Mouse (Mus musculus): ENCODE measurements at regions not wholly inside any gene's neighbourhood (a gene's known extent, or its start where the extent isn't known, plus 50 kb on each side); places are given as distances from the start of the nearest gene placed in this dataset.

GRCm38 (mm10) chr11:63326864-63327263 is 198.1 kb downstream of the Pmp22 start:
- TF ChIP-seq CTCF (IDR thresholded peaks at IDR 0.05; ENCODE audit: borderline replicate concordance, extremely low read depth, insufficient read depth, insufficient read length) (no peak), POLR2A (IDR thresholded peaks at IDR 0.05; ENCODE audit: borderline replicate concordance, extremely low read depth, insufficient read depth, insufficient read length, poor library complexity, severe bottlenecking) (no peak)

Data from brain, embryonic 14.5 days (tissue).